Mouse (Mus musculus): ENCODE results near the gene Antxr1.

The Antxr1 gene

DNA sequence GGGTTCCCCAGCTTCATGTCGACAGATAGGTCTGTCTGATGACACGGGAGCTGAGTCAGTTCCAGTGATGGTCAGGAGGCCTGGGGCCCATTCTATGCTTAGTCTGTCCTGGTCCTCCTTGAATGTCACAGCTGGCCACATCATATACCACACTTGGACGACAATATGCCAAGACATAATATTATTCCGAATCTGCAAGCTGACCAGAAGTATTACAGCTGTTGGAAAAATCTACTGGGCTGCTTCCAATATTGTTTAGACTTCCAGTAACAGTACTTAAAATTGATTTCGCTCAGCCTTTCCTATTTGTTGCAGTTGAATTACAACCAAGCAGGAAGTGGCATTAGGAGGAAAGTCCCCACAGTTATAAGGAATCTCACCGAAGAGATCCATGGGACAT lies 48.4 kb downstream of the Antxr1 start:
- no peak for DNase-seq

DNA sequence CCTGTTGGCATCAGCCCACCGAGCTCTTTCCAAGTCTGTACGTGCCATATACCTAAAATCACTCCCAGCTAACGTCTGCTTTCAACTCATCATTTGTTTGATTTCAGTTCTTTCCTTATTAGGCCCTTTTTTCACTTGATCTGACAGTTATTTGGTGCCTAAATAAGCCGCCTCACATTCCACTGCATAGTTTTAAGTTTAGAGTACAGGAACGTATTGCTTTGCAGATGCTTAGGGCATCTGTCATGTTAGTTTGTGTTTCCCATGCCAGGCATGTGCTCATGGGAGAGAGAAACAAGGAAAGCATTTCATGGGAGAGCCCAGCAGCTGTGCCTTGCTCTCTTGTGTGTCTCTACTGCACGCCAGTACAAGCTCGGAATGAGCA lies 50.3 kb downstream of the Antxr1 start:
- DNase-seq: no peak

- no peak for DNase-seq
Measured at GRCm38 (mm10) chr6:87284716-87285364, 50.8 kb downstream of the Antxr1 start.

DNA sequence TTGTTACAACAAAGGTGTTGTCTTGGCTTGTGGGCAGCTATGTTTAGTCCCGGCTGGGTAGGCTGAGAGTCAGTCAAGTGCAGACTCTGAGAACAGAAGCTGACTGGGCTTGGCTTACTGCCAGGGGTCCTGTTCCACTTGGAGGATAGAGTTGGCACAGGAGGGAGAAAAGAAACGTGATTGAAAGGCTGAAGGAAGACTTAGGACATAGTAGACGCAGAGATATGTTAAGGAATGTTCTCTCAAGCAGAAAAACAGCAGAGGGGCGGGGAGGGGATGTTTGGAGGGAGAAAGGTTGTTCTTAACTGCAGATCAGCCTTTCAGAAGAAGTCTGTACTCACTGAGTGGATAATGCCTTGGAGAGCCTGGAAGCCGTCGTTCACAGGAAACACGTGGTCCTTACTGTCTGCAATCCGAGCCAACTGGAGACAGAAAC lies 53.3 kb downstream of the Antxr1 start:
- peak; percentile 96 for DNase-seq

DNA sequence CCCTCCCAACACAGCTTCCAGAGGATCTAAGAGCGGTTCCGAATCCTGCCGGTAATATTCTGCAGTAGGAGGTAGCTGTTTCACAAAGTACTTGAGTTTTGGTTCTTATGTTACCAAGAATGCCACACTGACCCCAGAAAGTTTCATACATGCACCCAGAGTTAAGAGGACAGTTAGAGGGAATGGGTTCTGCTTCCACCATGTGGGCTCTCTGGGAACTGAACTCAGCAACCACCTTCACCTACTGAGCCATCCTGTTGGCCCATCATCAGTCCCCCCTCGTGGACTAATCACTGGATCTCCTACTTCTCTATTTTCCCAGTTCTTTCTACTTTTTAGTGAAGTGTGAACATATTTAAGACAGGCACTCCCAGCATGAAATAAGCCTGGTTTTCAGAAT lies 53.9 kb downstream of the Antxr1 start:
- no peak for DNase-seq

DNA sequence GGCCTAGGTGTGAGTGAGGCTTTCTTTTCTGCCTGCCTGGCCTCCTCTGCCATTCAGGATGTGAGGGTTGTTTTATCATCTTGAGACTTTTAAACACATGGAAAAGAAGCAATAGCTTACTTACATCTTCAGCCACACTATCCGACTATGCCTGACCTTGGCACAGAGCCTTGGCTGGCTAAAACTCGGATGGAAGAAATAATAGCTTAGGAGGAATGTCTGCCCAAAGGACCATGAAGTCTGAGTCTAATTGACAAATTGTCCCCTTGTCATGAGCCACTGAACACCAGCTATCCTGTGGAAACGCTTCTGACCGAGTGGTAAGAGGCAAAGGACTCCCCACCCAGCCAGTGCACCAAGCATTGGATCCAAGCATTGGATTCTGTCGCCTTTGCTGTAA lies 57.5 kb downstream of the Antxr1 start:
- no peak for DNase-seq

GRCm38 (mm10) chr6:87277527-87277926 lies 58.1 kb downstream of the Antxr1 start:
- DNase-seq: peak; percentile 93

DNA sequence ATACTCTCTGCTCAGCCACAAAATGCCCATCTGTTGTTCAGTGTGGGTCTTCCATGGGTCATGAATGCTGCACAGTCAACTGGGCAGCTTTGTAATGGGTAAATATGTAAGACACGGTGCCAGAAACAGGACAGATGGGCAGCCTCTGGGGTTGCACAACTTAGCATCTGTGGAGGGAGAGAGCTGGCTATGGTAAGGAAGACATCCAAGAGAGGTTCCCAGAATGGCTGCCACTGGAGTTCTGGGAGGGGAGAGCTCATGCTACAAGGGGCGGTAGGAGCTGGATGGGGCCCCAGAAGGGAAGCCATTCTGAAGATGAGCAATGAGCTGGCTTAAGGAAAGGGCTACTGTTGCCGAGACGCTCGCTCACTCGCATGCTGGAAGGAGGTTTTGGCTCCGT lies 58.7 kb downstream of the Antxr1 start:
- peak; percentile 88 for DNase-seq

DNA sequence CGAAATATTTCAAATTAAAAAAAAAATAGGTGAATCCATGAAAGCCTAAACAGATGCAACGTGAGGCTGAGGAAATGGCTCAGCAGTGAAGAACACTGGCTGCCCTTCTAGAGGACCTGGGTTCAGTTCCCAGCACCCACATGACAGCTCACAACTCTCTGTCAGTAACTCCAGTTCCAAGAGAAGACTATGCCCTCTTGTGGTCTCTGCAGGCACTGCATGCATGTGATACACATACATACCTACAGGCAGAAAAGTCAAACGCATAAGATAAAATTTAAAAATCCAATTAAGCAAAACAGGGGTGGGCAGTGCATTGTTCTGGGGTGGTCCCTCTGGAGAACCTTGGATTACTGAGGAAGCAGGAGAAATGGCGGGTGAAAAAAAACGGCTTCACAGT lies 60.8 kb downstream of the Antxr1 start:
- DNase-seq: no peak

- no peak for DNase-seq
Measured at GRCm38 (mm10) chr6:87273791-87274190, 61.8 kb downstream of the Antxr1 start.

GRCm38 (mm10) chr6:87273141-87273540 lies 62.5 kb downstream of the Antxr1 start:
- DNase-seq: no peak

GRCm38 (mm10) chr6:87272202-87272601 lies 63.4 kb downstream of the Antxr1 start:
- no peak for DNase-seq

DNA sequence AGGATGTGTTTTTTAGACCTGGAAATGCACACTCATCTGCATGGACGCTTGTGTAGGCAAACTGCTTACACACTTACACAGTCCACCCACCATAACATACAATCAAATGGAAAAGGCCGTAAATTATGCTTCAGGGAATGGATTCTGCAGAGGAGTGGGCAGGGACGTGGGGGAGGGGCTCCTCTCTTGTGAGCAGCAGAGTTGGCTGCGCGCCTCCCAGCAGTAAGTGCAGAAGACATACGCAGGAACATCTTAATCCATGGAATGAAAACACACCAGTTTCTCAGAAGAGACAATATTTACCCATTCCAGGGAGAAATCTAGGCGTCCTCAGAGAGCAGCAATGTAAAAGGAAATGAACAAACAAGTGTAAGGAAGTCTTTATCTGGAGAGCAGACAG lies 65.2 kb downstream of the Antxr1 start:
- no peak for DNase-seq

DNA sequence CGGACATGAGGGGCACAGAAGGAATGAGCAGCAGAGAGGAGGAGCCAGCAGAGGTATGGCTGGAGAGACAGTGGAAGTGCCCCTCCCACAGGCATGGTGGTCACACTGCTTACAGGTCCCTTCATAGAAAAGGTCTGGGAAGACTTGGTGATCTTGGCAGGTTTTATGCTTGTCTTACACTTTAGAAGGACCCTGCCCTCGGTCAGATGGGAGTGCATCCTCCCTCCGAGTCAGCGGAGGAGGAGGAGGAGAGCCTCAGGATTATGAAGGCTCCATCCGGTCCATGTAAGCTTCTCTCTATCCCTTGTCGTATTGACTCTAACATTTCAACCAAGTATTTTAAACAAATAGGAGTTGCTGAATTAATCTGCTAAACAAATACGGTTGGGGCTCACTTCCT lies 65.7 kb downstream of the Antxr1 start:
- DNase-seq: no peak

- DNase-seq: no peak
Measured at GRCm38 (mm10) chr6:87262666-87263065, 73.0 kb downstream of the Antxr1 start.

DNA sequence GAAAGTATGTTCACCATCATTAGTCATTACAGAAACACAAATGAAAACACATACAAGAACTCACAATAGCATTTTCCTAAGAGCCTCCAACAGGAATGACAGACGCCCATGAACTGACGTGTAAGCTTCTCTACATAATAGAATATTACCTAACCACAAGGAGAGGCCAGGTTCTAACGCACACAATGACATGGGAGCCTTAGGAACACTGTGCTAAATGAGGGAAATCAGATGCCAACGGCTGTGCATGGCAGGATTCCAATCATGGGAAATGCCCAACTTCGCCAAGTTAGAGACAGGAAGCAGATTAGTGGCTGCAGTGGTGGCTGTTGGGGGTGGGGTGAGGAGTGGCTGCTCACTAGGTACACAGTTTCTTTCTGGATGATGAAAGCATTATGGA lies 76.6 kb downstream of the Antxr1 start:
- DNase-seq: no peak

- peak; percentile 91 for DNase-seq
Measured at GRCm38 (mm10) chr6:87257981-87258775, 77.4 kb downstream of the Antxr1 start.

GRCm38 (mm10) chr6:87257471-87257870 lies 78.2 kb downstream of the Antxr1 start:
- no peak for DNase-seq

DNA sequence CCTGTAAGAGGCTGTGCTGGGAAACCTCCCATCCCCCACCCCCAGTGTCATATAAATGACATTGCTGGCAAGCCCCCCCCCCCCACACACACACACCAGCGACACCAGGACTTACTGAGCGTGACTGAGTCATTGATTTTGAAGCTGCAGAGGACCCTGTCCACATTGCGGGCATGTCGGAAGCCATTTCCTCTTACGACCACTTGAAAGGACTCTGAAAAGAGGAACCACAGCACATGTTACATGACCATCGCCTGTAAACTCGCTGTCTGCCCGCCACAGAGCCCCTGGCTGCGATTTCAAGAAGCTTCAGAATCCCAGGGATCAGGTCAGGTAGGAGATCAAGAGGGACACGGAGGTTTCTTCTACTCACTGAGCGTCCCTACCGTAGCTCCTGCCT lies 80.0 kb downstream of the Antxr1 start:
- no peak for DNase-seq

DNA sequence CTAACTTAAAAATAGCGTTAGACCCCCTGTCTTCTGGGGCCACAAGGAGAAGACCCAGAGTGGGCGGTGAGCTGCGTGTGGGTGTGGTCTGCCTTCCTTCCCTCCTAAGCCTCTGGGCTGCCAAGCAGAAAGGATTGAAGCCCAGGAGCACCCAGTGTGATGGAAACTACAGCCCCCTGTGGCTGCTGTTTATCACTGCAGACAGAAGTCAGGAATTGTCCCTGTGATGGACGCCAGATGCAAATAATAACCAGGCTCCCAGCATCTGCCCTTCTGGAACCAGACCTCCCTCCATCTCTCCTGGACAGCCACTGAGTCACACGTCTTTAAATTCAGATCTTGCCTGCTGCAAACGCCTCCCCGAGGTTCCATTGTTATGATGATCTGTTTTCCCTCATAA lies 80.9 kb downstream of the Antxr1 start:
- peak; percentile 83 for DNase-seq

DNA sequence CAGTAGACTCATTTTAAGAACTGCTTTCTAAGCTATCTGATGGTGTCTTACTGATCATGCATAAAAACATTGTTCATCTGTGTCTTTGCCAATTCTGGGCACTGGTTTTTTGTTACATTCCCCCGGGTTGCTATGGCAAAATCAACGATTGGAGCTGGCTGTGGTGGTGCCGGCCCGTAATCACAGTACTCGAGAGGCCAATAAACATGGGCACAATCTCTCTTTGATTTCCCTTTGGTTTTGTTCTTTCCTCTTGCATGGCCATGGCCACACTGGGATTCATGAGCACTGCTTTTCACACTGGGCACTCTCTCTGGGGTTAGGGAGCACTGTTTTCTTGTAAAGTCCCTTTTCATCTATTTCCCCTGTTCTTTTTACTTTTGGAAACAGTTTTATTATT lies 83.9 kb downstream of the Antxr1 start:
- DNase-seq: no peak

GRCm38 (mm10) chr6:87250701-87251100 lies 84.9 kb downstream of the Antxr1 start:
- no peak for DNase-seq

GRCm38 (mm10) chr6:87248226-87248834 lies 87.3 kb downstream of the Antxr1 start:
- no peak for DNase-seq
